Mouse (Mus musculus): Measurements from ENCODE around the gene Ppp1r10. TPM values are rescaled to one million over a fixed set of nuclear protein-coding genes. Genes with fewer than 3 reads are reported as not detected.
"Not testable (repeated sequence)": the region's sequence is repeated elsewhere in the genome, so short reads cannot be mapped to it uniquely, and the experiment has no call there.

Gene Ppp1r10
- polyA plus RNA-seq, 1 experiment from 2014 or later = 32.3 TPM

- Histone ChIP-seq H3K4me3 (replicated peaks) (no peak overlapping the region), H3K4me2 (no peak overlapping the region), H3K36me3 (no peaks in the 10 kb centered on the region), H3K9ac (no peak overlapping the region), H3K27ac (no peak overlapping the region), H3K27me3 (replicated peaks) (no peaks in the 10 kb centered on the region), H3K4me1 (no peaks in the 10 kb centered on the region), H3K9me3 (no peaks in the 10 kb centered on the region)
- WGBS = 68% methylated on average over 1 of the region's 1 CpGs
- no peak for ATAC-seq (ENCODE audit: insufficient read depth, low FRiP score, low read depth)
These were observed 23.7 kb downstream of the Ppp1r10 start for GRCm38 (mm10) chr17:35939941-35940340.

GRCm38 (mm10) chr17:35950946-35951345 lies 34.7 kb downstream of the Ppp1r10 start:
- H3K27ac ChIP-seq, H3K4me1 ChIP-seq: not testable (repeated sequence)

GRCm38 (mm10) chr17:35952559-35952958 lies 36.3 kb downstream of the Ppp1r10 start:
- 51% methylated on average over 2 of the region's 3 CpGs for WGBS
- H3K27ac ChIP-seq; H3K4me1 ChIP-seq; ATAC-seq (ENCODE audit: insufficient read depth, low FRiP score, low read depth); H3K4me3 ChIP-seq (replicated peaks); H3K27me3 ChIP-seq (replicated peaks); H3K9ac ChIP-seq; H3K9me3 ChIP-seq; H3K4me2 ChIP-seq: not testable (repeated sequence)
- peaks cover 15% of the 10 kb centered on the region for H3K36me3 ChIP-seq

More at GRCm38 (mm10) chr17:35950946-35951345, 34.7 kb downstream of the Ppp1r10 start:
- not testable (repeated sequence) for H3K27me3 ChIP-seq (replicated peaks); H3K9ac ChIP-seq; H3K4me2 ChIP-seq; H3K9me3 ChIP-seq; H3K36me3 ChIP-seq; H3K4me3 ChIP-seq (replicated peaks); ATAC-seq (ENCODE audit: insufficient read depth, low FRiP score, low read depth)

- Histone ChIP-seq H3K27ac (no peak overlapping the region), H3K27me3 (replicated peaks) (no peaks in the 10 kb centered on the region), H3K9me3 (no peaks in the 10 kb centered on the region), H3K4me1 (no peaks in the 10 kb centered on the region), H3K36me3 (peaks cover 36% of the 10 kb centered on the region), H3K4me2 (no peak overlapping the region), H3K9ac (no peak overlapping the region), H3K4me3 (replicated peaks) (no peak overlapping the region)
- no peak for ATAC-seq (ENCODE audit: insufficient read depth, low FRiP score, low read depth)
- WGBS = 78% methylated on average over 8 of the region's 8 CpGs
These were observed 38.4 kb downstream of the Ppp1r10 start for GRCm38 (mm10) chr17:35954665-35955064.

- H3K36me3 ChIP-seq = peaks cover 72% of the 10 kb centered on the region
- H3K9ac ChIP-seq = no peak overlapping the region
- H3K27ac ChIP-seq = no peak overlapping the region
- no peaks in the 10 kb centered on the region for H3K27me3 ChIP-seq (replicated peaks)
- no peak overlapping the region for H3K4me2 ChIP-seq
- WGBS = 96% methylated on average over 15 of the region's 15 CpGs
- no peaks in the 10 kb centered on the region for H3K9me3 ChIP-seq
- H3K4me1 ChIP-seq = no peaks in the 10 kb centered on the region
- no peak overlapping the region for H3K4me3 ChIP-seq (replicated peaks)
- ATAC-seq (ENCODE audit: insufficient read depth, low FRiP score, low read depth) = no peak
These were observed 42.4 kb downstream of the Ppp1r10 start for GRCm38 (mm10) chr17:35958533-35959223.

GRCm38 (mm10) chr17:35963279-35963678 lies 47.0 kb downstream of the Ppp1r10 start:
- H3K4me3 ChIP-seq (replicated peaks) = no peak overlapping the region
- no peak overlapping the region for H3K4me2 ChIP-seq
- peaks cover 5% of the 10 kb centered on the region for H3K4me1 ChIP-seq
- WGBS = 88% methylated on average over 10 of the region's 10 CpGs
- ATAC-seq (ENCODE audit: insufficient read depth, low FRiP score, low read depth) = no peak
- no peaks in the 10 kb centered on the region for H3K27me3 ChIP-seq (replicated peaks)
- H3K9me3 ChIP-seq = no peaks in the 10 kb centered on the region
- no peak overlapping the region for H3K27ac ChIP-seq
- H3K9ac ChIP-seq = no peak overlapping the region
- peaks cover 52% of the 10 kb centered on the region for H3K36me3 ChIP-seq

- Histone ChIP-seq H3K27ac (no peak overlapping the region), H3K9me3 (no peaks in the 10 kb centered on the region), H3K27me3 (replicated peaks) (no peaks in the 10 kb centered on the region), H3K36me3 (peaks cover 17% of the 10 kb centered on the region), H3K4me1 (peaks cover 13% of the 10 kb centered on the region), H3K4me2 (no peak overlapping the region), H3K4me3 (replicated peaks) (no peak overlapping the region), H3K9ac (no peak overlapping the region)
- 91% methylated on average over 2 of the region's 2 CpGs for WGBS
- ATAC-seq (ENCODE audit: insufficient read depth, low FRiP score, low read depth) = no peak
These were observed 51.4 kb downstream of the Ppp1r10 start for GRCm38 (mm10) chr17:35967621-35968020.

GRCm38 (mm10) chr17:35969418-35970389 lies 53.5 kb downstream of the Ppp1r10 start, which contains the start of gene Abcf1:
TSS of gene Abcf1 (minus strand) at chr17:35969761.
- peak; percentile 94 for ATAC-seq (ENCODE audit: insufficient read depth, low FRiP score, low read depth)
- Histone ChIP-seq H3K4me2 (peak within 1 kb of the TSS; percentile 78), H3K9ac (peak within 1 kb of the TSS; percentile 90), H3K4me1 (peaks cover 13% of the 10 kb centered on the region), H3K27ac (peak within 1 kb of the TSS; percentile 83), H3K4me3 (replicated peaks) (peak within 1 kb of the TSS; percentile 98), H3K36me3 (peaks cover 13% of the 10 kb centered on the region; the same call in 1 of the 2 replicates), H3K9me3 (no peaks in the 10 kb centered on the region), H3K27me3 (replicated peaks) (no peaks in the 10 kb centered on the region)
- WGBS = under 1% methylated on average over 68 of the region's 68 CpGs

GRCm38 (mm10) chr17:35972131-35972530 lies 55.9 kb downstream of the Ppp1r10 start:
- Histone ChIP-seq H3K27ac (no peak overlapping the region), H3K9me3 (no peaks in the 10 kb centered on the region), H3K27me3 (replicated peaks) (no peaks in the 10 kb centered on the region), H3K4me3 (replicated peaks) (no peak overlapping the region), H3K4me1 (peaks cover 13% of the 10 kb centered on the region), H3K36me3 (peaks cover 16% of the 10 kb centered on the region; the same call in 1 of the 2 replicates), H3K9ac (no peak overlapping the region), H3K4me2 (no peak overlapping the region)
- WGBS = 58% methylated on average over 1 of the region's 1 CpGs
- ATAC-seq (ENCODE audit: insufficient read depth, low FRiP score, low read depth) = no peak

- under 1% methylated on average over 41 of the region's 41 CpGs for WGBS
- Histone ChIP-seq H3K4me1 (peaks cover 24% of the 10 kb centered on the region), H3K4me3 (replicated peaks) (peak overlapping the region; percentile 97), H3K9me3 (no peaks in the 10 kb centered on the region), H3K27ac (peak overlapping the region; percentile 97), H3K4me2 (peak overlapping the region; percentile 87), H3K9ac (peak overlapping the region; percentile 90), H3K36me3 (peaks cover 20% of the 10 kb centered on the region; the same call in 1 of the 2 replicates), H3K27me3 (replicated peaks) (no peaks in the 10 kb centered on the region)
- ATAC-seq (ENCODE audit: insufficient read depth, low FRiP score, low read depth) = peak; percentile 67
These were observed 62.7 kb downstream of the Ppp1r10 start for GRCm38 (mm10) chr17:35978811-35979400.

- ATAC-seq (ENCODE audit: insufficient read depth, low FRiP score, low read depth) = peak; percentile 89
- Histone ChIP-seq H3K4me1 (peaks cover 24% of the 10 kb centered on the region), H3K9ac (peak within 1 kb of the TSS; percentile 90), H3K4me3 (replicated peaks) (peak within 1 kb of the TSS; percentile 97), H3K27me3 (replicated peaks) (no peaks in the 10 kb centered on the region), H3K36me3 (peaks cover 21% of the 10 kb centered on the region; the same call in 1 of the 2 replicates), H3K27ac (peak within 1 kb of the TSS; percentile 97), H3K9me3 (no peaks in the 10 kb centered on the region), H3K4me2 (peak within 1 kb of the TSS; percentile 87)
- WGBS = 0% methylated on average over 105 of the region's 109 CpGs
These were observed 63.4 kb downstream of the Ppp1r10 start, which contains the start of the genes Gnl1 and Prr3 for GRCm38 (mm10) chr17:35979401-35980362. TSS of gene Gnl1 (plus strand) at chr17:35979851. TSS of gene Prr3 (minus strand) at chr17:35980236.
